Mouse (Mus musculus): ENCODE measurements around the gene Gm49601. TPM values are rescaled to one million over a fixed set of nuclear protein-coding genes. Genes with fewer than 3 reads are reported as not detected.

The Gm49601 gene
- total and polyA plus RNA-seq, 2 experiments from 2014 or later: 4.9 to 33.4 TPM

DNA sequence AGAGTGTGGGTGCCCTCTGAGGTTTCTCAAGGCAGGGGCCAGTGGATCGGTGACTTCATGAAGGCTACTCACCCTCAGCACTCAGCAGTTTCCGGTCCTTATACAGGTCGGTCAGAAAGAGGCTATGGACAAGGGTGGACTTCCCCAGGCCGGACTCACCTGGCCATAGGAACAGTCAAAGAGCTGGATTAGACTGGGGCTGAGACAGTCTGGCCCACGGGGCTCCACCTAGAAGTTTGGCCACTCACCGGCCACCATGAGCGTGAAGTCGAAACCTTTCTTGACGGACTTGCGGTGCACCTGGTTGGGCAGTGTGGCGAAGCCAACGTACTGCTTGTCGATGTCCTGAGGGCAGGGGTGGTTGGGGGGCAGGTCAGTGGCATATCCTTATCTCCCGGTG is 1.1 kb downstream of the Gm49601 start:
- no peak overlapping the region for H3K4me2 ChIP-seq (ENCODE audit: low read depth)
- DNase-seq: no peak
- no peak for TF ChIP-seq CTCF (IDR thresholded peaks at IDR 0.05; ENCODE audit: low read depth)
- H3K4me3 ChIP-seq (ENCODE audit: low read depth, low read length): no peak overlapping the region
- peaks cover 22% of the 10 kb centered on the region for H3K27me3 ChIP-seq (ENCODE audit: insufficient read depth, low read length)
- H3K36me3 ChIP-seq (ENCODE audit: insufficient read depth): peaks cover 39% of the 10 kb centered on the region
- no peak for ATAC-seq
- 55% methylated on average over 14 of the region's 14 CpGs for WGBS
- no peaks in the 10 kb centered on the region for H3K9me3 ChIP-seq (ENCODE audit: low read length)
- H3K4me1 ChIP-seq (ENCODE audit: insufficient read depth): peaks cover 19% of the 10 kb centered on the region
- H3K27ac ChIP-seq (ENCODE audit: low read depth, low read length): no peak overlapping the region
- no peak overlapping the region for H3K9ac ChIP-seq

DNA sequence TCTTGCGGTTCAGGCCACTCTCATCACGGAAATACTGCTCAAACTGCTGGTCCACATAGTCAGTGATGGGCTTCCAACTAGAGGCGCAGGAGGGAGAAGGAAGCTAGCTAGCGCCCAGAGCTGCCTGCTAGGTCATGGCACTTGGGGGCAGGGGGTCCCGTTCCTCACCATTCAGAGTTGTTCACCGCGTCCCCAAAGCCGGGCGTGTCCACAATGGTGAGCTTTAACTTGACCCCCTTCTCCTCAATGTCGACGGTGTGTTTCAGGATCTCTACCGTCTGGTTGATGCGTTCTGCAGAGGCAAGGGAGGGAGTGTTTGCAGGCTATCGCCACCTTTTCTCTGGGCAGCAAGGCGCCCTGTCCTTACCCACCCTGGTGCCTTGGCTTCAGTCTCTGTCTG is 1.6 kb downstream of the Gm49601 start:
- Histone ChIP-seq H3K27me3 (ENCODE audit: insufficient read depth, low read length) (peaks cover 22% of the 10 kb centered on the region), H3K4me1 (ENCODE audit: insufficient read depth) (peaks cover 19% of the 10 kb centered on the region)

DNA sequence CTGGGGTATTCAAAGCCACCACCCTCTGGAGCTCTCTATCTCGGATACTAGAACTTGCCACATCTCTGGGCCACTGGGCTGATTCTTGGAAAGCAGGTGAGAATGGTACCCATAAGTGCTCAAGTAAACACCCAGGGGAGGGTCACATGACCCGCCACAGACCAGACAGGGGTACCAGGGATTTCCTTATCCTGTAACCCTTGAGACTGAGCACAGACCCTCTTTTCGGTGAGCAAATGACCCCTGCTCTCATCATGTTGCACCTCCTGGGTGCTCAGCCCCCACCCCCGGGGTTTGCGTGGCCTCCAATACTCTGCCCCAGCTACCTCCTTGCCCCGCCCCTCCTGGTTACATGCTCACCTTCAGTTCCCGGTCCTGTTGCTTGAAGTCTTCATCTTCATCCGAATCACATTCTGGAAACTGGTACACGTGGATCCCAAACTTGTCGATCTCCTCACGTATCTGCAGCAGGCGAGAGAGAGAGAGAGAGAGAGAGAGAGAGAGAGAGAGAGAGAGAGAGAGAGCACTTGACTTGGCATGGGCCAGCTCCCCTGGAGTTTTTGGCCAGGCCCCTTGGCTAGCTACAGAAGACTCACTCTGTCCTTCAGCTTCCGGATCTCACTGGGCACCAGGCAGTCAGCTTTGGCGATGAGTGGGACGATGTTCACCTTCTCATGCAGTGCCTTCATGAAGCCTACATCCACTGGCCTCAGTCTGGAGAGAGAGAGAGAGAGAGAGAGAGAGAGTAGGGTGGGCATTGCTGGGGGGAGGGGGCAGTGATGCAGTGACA is 2.3 kb downstream of the Gm49601 start:
- peaks cover 44% of the 10 kb centered on the region for H3K36me3 ChIP-seq (ENCODE audit: insufficient read depth)
- no peak overlapping the region for H3K27ac ChIP-seq (ENCODE audit: low read depth, low read length)
- peaks cover 19% of the 10 kb centered on the region for H3K4me1 ChIP-seq (ENCODE audit: insufficient read depth)
- ATAC-seq (no peak), DNase-seq (no peak)
- no peak for TF ChIP-seq CTCF (IDR thresholded peaks at IDR 0.05; ENCODE audit: low read depth)
- 50% methylated on average over 15 of the region's 15 CpGs for WGBS
- no peak overlapping the region for H3K9ac ChIP-seq
- peaks cover 22% of the 10 kb centered on the region for H3K27me3 ChIP-seq (ENCODE audit: insufficient read depth, low read length)
- H3K4me2 ChIP-seq (ENCODE audit: low read depth): no peak overlapping the region
- H3K4me3 ChIP-seq (ENCODE audit: low read depth, low read length): no peak overlapping the region
- H3K9me3 ChIP-seq (ENCODE audit: low read length): no peaks in the 10 kb centered on the region

More for the DNA sequence above, 1.6 kb downstream of the Gm49601 start:
- Histone ChIP-seq H3K4me2 (ENCODE audit: low read depth) (no peak overlapping the region), H3K9me3 (ENCODE audit: low read length) (no peaks in the 10 kb centered on the region), H3K27ac (ENCODE audit: low read depth, low read length) (no peak overlapping the region), H3K36me3 (ENCODE audit: insufficient read depth) (peaks cover 43% of the 10 kb centered on the region), H3K4me3 (ENCODE audit: low read depth, low read length) (no peak overlapping the region), H3K9ac (no peak overlapping the region)
- DNase-seq (no peak), ATAC-seq (no peak)
- no peak for TF ChIP-seq CTCF (IDR thresholded peaks at IDR 0.05; ENCODE audit: low read depth)
- 50% methylated on average over 15 of the region's 15 CpGs for WGBS

DNA sequence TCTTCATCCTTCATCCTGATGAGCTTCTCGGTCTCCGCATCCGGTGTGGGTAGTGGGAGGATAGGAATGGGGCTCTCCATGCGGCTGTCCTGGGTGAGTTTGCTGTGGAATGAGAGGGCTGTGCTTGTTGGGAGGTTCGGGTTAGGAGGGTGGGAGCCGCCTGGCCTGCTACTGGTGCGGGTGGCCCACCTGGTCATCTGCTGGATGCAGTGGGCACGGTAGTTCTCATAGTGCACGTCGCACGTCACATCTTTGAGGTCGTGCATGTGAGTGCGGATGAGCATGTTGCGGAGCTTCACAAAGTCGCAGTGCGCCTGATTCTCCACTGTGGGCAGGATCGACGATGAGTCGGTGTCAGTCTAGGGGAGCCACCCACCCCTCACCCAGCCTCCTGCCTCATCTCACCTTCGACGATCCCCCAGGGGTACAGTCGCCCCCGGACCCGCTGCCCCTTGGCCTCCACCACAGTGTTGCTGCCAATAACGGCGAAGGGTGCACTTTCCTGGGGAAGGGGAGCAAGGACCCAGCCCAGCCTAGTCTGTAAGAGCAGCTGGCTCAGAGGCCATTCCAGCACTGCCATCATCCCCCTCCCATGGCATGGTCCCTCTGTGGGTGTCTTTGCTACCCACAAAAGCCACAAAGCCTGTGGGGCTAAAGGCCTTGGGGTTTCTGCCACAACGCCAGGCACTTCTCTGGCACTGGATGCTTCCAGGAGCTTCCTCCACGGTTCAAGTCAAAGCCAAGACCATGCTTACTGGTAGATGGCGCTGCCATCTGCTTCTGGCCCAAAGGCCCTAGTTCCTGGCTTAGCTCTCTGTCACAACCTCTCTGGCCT is 3.1 kb downstream of the Gm49601 start:
- 52% methylated on average over 29 of the region's 29 CpGs for WGBS
- Histone ChIP-seq H3K4me2 (ENCODE audit: low read depth) (no peak overlapping the region), H3K9me3 (ENCODE audit: low read length) (no peaks in the 10 kb centered on the region), H3K4me3 (ENCODE audit: low read depth, low read length) (no peak overlapping the region), H3K36me3 (ENCODE audit: insufficient read depth) (peaks cover 44% of the 10 kb centered on the region), H3K27ac (ENCODE audit: low read depth, low read length) (no peak overlapping the region), H3K27me3 (ENCODE audit: insufficient read depth, low read length) (peaks cover 22% of the 10 kb centered on the region), H3K4me1 (ENCODE audit: insufficient read depth) (peaks cover 15% of the 10 kb centered on the region), H3K9ac (no peak overlapping the region)
- ATAC-seq (no peak), DNase-seq (peak; percentile 8)
- TF ChIP-seq CTCF (IDR thresholded peaks at IDR 0.05; ENCODE audit: low read depth): no peak

GRCm38 (mm10) chr16:18622019-18622418 is 4.2 kb downstream of the Gm49601 start, which contains the start of gene Gp1bb:
Gene Gp1bb, minus strand, starts transcription at chr16:18622403.
- Histone ChIP-seq H3K9me3 (ENCODE audit: low read length) (no peaks in the 10 kb centered on the region), H3K4me1 (ENCODE audit: insufficient read depth) (peaks cover 6% of the 10 kb centered on the region; the same call in 1 of the 2 replicates), H3K4me3 (ENCODE audit: low read depth, low read length) (peak within 1 kb of the TSS; percentile 32), H3K36me3 (ENCODE audit: insufficient read depth) (peaks cover 44% of the 10 kb centered on the region), H3K27ac (ENCODE audit: low read depth, low read length) (no peak within 1 kb of the TSS), H3K4me2 (ENCODE audit: low read depth) (peak within 1 kb of the TSS; percentile 67), H3K9ac (no peak within 1 kb of the TSS), H3K27me3 (ENCODE audit: insufficient read depth, low read length) (peaks cover 22% of the 10 kb centered on the region)
- 35% methylated on average over 17 of the region's 17 CpGs for WGBS
- 0 out of 2 replicates have a peak, but pooled peaks have one; percentile 7 for TF ChIP-seq CTCF (IDR thresholded peaks at IDR 0.05; ENCODE audit: low read depth)
- ATAC-seq (no peak), DNase-seq (no peak)

- Histone ChIP-seq H3K9me3 (ENCODE audit: low read length) (no peaks in the 10 kb centered on the region), H3K9ac (no peak overlapping the region), H3K27ac (ENCODE audit: low read depth, low read length) (no peak overlapping the region), H3K4me2 (ENCODE audit: low read depth) (peak overlapping the region; percentile 67), H3K27me3 (ENCODE audit: insufficient read depth, low read length) (peaks cover 22% of the 10 kb centered on the region), H3K36me3 (ENCODE audit: insufficient read depth) (peaks cover 44% of the 10 kb centered on the region), H3K4me3 (ENCODE audit: low read depth, low read length) (peak overlapping the region; percentile 32), H3K4me1 (ENCODE audit: insufficient read depth) (peaks cover 6% of the 10 kb centered on the region; the same call in 1 of the 2 replicates)
- no peak for ATAC-seq
- WGBS: 11% methylated on average over 38 of the region's 38 CpGs
- TF ChIP-seq CTCF (IDR thresholded peaks at IDR 0.05; ENCODE audit: low read depth): no peak
- DNase-seq: peak; percentile 53
Measured at GRCm38 (mm10) chr16:18621362-18622001, 4.7 kb downstream of the Gm49601 start.

Measured in forebrain, postnatal 0 days (tissue).